Mouse (Mus musculus) thymus, postnatal 36 days (tissue): ENCODE data around the gene Tbata.
A peak's percentile ranks its signal among the peaks of the same experiment; 100 is the strongest.

Experiments used
- DNase-seq, 2 experiments: peaks; one replicate each; pipeline ENCODE4 v3.0.0; 2022; ENCODE audit warnings: mixed read lengths in 2 of 2

The Tbata gene

DNA sequence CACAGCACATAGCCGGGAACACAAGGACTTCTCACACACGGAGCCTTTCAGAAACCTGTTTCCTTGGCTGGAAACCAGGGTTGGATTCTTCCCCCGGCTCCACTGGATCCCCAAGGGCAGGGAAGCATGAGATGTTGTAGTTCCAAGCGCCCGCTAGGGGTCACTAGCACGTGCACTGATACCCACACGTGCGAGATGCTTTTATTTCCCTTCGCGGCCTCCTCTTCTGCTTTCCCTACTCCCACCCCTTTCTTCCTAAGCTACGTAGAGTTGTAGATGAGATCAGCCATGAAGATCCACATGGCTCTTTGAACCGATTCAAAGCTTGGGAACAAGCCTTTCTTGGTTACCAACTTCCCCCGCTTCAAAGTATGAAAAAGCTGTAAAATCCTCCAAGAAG is 40.0 kb downstream of the Tbata start:
- DNase-seq, result peak; percentile 54 to 57

DNA sequence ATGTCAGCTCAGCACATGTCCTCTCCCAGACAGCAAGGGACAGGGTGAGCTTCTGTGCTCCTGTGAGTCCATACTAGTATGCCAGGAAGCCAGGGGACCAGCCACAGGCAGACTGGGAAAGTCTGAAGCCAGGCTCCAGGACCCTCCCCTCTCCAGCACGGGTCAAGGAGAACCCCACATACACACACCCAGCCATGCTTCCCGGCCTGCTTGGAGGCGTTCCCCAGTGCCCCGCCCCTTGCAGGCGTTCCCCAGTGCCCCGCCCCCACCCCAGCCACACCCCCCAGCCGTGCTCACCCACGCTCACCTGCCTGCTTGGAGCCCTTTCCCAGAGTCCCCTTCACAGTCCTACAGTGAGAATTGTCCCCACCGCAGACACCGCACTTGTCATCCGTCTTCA is 41.1 kb downstream of the Tbata start:
- no peak for DNase-seq

DNA sequence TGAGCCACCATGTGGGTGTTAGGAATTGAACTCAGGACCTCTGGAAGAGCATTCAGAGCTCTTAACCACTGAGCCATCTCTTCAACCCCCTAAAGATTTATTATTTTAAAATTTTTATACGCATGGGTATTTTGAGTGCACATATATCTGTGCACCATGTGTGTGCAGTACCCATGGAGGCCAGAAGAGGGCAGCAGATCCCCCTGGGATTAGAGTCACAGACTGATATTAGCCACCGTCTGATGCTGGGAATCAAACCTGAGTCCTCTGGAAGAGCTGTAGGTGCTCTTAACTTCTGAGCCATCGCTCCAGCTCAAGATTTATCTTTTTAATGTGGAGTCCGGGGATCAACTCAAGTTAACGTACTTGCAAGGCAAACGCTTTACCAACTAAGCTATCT is 43.9 kb downstream of the Tbata start:
- DNase-seq, result peak; percentile 42 to 45

DNA sequence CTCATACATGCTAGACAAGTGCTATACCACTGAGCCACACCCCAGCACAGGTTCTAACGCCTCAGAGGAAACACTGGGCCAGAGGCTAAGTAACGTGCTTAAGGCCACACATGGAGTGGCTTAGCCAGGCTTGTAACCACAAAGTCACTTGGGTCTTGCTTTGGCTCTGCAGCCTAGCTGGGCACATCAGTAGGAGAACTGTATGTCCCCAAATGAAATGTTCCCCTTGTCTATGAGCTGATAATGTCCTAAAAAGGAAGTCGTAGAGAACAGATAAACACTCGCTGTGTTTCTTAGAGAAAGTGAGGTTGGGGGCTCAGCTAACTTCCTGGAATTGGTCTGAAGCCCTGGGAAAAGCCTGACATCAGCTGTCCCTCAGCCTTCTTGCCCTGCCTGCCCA is 44.4 kb downstream of the Tbata start:
- DNase-seq, result no peak

DNA sequence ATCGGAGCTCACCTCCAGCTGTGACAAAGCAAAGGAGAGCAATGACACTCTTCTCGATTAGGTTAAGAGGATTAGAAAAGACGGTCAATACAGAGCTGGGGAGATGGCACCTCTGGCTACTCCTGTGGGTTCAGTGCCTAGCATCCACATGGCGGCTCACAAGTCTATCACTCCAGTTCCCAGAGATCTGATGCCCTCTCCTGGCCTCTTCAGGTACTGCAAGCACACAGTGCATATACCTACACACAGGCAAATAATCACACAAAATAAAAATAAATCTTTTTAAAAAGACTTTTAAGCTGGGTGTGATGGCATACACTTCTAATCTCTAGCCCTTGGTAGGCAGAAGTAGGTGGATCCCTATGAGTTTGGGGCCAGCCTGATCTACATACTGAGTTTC is 47.6 kb downstream of the Tbata start:
- no peak for DNase-seq

DNA sequence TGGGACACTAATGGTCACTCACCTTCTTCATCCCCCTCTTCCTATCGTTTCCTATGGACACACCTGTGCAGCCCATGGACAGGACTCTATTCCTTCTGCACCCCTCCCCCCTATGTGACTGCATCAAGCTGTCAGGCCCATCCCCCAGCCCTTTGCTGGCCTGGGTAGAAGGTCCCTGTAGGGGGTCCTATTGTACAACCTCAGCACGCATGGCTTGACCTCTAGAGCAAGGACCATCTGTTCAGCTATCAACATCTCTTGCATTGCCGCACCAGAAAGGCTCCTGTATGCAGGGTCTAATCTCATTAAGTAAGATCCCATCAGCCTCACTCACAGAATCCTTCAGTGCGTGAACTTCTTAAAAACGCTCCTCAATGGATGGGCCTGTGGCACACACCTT is 53.9 kb downstream of the Tbata start:
- no peak for DNase-seq

DNA sequence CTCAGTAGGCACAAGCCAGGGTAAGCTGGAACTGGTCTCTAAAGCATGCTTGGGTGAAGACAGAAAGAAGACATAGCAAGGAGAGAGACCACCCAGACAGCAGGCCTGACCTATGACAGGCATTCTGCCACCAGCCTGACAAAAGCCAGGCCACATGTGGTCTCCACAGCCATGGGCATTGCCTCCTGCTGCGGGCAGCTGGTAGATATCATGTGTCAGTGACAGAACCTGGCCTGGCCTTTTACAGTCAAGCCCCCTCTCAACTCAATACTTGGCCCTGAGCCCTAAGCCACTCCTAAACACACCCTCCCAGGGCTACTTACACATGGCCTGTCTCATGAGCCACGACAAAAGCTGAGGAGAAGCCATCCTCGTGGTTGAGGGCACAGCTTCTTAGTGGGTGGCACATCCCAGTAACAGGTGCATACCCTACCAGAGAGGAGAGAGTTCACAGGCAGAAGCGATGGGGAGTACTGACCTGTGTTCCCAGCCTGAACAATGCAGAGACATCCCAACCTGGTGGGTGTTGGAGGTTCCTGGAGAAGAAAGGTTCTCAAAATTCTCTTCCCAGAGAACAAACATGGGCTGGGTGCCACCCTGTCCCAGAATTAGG is 55.1 kb downstream of the Tbata start:
- DNase-seq, result no peak

DNA sequence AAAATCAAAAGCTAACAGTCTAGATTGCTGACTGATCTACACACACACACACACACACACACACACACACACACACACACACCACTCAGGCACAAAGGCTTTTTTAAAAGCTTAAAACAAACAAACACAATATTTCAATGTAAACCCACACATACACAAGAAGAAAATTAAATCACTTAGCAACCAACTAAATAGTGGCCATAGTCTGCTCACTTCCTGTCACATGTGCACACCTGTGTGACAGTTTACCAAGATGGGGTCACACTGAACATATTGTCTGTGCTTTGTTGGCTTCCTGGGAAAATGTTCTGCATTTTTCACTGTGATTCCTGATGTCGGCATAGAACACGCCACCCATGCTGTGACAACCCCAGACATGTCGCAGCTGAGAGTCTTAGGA is 60.0 kb downstream of the Tbata start:
- DNase-seq, result no peak

DNA sequence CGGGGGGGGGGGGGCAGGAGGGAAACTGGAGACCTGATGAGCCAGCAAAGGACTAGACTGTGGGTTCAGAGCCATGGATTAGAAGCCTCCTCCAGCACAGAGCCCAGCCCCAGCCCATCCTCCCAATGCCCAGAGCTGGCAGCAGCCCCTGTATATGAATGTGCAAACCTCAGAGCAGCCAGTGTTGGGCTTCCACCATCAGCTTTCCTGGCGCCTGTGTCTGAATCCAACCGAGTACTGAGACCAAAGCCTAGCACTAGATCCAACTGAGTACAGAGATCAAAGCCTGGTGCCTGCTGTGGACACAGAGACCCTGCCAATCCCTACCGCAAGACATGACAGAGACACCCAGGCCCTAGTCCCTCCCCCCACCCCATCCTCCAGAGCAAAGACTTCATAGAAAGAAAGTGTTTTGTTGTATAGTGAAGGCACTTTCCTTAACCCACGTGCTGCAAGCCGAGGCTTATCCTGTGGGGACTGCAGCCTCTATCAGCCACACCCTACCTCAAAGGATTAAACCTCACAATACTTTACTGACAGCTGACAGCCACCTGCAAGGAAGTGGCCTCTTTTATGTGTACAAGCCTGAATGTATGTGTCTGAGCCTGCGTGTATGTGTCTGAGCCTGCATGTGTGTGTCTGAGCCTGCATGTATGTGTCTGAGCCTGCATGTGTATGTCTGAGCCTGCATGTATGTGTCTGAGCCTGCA is 61.3 kb downstream of the Tbata start:
- peak; percentile 70 to 85 for DNase-seq

DNA sequence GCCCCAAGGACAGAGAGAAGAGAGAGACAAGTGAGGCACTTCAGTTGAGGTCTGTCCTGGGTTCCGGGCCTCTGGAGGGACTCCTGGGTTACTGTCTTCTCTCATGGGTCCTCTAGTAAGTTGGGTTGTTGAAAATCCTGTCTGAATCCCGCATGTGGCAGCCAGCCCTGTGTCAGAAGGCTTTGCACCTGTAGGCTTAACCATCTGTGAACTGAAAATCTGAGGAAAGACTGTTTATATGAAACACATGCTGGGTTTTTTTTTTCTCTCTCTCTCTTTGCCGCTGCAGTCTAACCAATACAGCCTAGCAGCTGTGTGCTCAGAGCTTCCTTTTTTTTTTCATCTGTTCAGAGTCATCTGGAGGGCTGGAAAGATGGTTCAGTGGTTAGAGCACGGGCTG is 62.6 kb downstream of the Tbata start:
- DNase-seq, result peak; percentile 57 to 72

DNA sequence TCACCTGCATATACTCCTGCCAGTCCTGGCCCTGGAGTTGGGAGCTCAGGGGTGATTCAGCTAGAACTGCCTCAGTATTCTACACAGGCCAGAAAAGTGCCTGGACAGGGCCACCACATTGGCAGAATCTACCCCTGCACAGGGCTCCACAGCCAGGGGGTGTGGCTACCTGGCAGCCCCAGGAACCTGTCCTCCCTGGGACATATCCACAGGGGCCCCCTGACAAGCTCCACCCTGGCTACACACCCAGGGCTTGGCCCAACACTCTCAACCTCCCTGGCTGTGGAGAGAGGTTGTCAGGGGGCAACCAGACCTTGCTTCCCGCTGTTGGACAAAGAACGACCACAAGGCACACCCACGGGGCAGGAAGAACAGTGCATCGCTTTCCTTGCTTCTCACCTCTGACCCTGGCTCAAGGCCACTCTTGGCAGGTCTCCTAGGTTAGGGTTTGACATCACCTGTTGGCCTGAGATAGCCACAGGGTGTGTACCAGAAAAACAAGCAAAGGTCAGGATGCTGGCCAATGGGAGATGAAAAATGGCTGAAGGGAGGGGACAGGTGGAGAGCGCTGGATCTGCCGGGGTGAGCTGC is 64.0 kb downstream of the Tbata start:
- peak in 1 of 2 experiments; percentile 25 for DNase-seq

DNA sequence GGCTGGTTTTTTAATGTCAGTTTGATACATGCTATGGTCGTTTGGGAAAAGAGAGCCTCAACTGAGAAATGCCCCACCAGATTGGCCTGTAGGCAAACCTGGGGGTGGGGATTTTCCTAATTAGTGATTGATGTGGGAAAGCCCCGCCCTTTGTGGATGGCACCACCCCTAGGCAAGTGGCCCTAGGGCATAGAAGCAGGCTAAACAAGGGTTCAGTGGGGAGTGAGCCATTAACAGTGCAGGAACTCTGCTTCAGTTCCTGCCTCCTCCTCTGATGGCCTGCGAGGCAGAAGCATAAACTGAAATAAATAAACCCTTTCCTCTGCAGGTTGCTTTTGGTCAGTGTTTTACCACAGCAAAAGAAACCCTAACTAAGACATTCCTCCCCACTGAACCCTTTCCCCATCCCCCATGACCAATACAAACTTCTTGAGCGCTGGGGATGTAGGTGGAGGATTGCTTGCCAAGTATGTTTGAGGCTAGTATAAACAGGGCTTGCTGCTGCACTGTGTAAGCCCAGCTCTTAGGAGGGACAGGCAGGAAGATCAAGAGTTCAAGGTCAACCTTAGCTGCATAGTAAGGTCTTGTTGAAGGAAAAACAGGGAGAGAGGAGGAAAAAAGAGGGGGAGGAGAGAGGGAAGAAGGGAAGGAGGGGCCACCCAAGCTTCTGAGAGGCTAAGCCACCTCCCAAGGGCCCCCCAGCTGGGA is 65.1 kb downstream of the Tbata start:
- DNase-seq, result no peak

DNA sequence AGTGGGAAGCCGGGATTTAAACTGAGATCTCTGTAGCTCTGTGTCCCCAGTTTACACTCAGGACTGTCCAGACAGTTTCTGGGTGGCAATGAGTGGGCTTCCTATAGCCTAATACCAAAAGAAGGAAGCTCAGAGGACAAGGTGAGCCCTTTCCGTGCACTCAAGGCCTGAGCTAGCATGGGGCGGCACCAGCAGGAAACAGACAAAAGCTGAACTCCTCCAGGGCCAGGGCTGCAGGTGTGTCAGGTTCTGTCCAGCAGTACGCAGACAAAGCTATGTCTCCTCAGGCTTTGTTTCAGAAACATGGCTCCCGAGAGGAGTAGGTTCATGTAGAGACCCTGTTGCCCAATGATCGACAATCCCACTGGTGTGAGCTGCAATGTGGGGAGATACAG is 65.6 kb downstream of the Tbata start:
- no peak for DNase-seq
